Mouse (Mus musculus) lung, postnatal 36 days (tissue): ENCODE results near the gene Ppp2r2d.

ENCODE experiments used
- DNase-seq: peaks from one replicate; pipeline ENCODE4 v3.0.0; 2022; ENCODE audit warnings: mixed read lengths

Ppp2r2d gene

DNA sequence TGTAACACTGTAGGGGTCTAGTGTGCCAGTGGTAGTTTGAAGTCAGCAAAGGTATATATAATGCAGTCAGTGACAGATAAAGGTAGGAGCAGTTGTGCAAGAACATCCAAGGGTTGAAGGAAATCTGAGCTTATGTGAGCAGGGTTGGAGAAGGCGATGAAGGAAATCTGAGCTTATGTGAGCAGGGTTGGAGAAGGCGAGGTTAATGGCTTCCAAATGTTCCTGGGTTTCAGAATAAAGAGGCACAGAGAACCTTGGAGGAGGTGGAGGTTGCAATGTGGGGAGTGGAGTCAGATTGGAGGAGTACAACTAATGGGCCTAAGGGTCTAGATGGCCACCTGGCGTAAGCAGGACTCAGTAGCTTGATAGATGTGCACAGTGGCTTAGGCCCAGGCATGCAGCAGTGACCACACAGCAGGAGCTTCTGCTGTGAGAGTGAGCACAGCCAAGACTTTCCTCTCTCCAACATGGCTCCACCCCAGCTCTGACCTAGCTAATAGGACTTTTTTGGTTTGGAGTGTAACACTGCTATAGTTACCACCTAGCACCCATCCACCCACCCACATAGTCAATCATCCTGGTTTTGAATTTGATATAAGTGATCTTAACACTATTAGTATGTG, 18.2 kb downstream of the Ppp2r2d start:
- DNase-seq, result no peak

DNA sequence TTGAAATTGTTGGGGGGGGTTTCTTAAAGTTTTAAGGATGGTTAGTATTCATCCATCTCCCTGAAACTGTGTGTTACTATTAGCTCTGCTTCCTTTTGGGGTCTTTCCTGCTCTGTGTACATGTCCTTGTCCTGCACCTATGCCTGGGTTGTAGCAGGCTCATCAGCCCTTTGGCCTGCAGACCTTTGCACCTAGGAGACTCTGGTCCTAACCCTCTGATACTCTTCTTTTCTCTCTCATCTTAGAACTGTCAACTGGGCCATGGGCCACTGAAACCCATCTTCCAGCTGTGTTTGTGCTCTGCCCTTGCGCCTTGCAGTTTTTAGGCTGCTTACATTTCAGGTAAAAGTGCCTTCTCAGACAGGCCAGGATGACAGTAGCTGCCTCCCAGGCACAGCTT, 18.9 kb downstream of the Ppp2r2d start:
- no peak for DNase-seq

DNA sequence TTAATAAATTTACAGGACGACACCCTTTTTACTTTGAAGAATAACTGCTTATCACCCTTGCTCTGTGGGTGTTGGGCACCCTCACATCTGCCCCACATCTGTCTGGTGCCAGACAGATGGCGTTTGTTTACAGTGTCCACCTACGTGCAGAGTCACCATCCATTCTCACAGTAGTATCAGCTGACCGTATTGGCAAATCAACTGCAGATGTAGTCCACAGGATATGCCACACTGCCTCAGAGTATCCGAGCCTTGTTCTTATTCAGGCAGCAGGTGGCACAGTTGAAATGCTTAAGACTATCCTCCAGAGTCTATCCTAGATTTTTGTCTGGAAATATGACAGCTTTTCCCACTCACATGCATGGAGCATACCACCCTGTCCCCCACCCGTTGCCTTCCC, 21.4 kb downstream of the Ppp2r2d start:
- no peak for DNase-seq

DNA sequence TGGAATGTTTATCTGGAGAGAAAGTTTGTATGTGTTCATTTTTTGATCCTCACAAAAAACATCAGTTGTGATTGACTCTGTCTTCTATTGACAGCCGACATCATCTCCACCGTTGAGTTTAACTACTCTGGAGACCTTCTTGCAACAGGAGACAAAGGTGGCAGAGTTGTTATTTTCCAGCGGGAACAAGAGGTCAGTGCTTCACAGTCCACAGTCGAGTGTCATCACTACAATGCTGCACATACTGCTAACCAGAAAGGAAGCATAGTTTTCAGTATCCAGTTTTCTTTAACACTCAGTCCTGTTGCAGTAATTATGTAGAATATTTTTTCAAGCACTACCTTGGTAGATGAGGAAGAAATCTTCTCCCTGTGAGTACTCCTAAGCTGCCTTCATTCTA, 22.4 kb downstream of the Ppp2r2d start:
- no peak for DNase-seq

DNA sequence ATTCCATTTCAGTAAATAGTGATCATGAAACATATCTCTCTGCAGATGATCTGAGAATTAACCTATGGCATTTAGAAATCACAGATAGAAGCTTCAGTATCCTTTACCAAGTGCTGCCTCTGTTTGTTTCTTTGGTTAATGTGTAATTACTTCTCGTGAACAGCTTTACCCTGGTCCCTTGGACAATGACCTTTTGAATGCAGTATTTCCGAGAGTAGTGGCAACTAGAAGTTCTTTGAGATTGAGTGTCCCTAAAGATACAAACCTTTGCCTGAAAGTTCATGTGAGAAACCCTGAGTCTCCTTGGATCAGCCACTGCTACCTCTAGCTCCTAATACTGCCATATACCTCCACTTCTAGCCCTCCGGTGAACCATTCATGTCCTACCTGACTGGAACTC, 27.1 kb downstream of the Ppp2r2d start:
- DNase-seq, result no peak

DNA sequence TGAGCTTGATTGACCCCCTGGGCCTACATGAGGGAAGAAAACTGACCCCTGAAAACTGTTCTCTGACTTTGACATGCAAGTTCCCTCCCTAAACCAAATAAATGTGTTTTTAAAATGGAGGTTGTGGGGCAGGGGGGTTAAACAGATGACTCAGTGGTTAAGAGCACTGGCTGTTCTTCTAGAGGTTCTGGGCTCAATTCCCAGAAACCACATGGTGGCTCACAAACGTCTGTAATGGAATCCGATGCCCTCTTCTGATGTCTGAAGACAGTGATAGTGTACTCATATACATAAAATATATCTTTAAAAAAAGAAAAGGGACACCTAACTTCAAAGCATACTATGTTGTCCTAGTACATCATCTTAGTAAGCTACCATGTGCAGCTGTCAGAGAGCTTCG, 29.2 kb downstream of the Ppp2r2d start:
- DNase-seq, result no peak

DNA sequence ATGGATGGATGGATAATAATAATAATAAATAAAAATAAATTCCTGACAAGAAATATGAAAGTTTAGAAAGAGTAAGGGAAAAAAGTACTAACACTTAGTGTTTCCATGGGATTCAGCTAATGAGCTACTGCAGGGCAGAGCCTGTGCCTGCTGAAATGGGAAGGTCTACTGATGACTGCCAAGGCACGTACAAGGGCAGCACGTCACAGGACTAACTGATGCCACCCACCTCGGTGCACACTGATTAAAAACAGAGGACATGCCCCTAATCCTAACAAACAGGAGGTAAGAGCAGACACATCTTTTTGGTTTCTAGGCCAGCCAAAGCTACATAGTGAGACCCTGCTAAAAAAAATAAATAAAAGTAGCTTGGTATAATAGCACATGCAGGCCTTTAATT, 37.8 kb downstream of the Ppp2r2d start:
- no peak for DNase-seq

DNA sequence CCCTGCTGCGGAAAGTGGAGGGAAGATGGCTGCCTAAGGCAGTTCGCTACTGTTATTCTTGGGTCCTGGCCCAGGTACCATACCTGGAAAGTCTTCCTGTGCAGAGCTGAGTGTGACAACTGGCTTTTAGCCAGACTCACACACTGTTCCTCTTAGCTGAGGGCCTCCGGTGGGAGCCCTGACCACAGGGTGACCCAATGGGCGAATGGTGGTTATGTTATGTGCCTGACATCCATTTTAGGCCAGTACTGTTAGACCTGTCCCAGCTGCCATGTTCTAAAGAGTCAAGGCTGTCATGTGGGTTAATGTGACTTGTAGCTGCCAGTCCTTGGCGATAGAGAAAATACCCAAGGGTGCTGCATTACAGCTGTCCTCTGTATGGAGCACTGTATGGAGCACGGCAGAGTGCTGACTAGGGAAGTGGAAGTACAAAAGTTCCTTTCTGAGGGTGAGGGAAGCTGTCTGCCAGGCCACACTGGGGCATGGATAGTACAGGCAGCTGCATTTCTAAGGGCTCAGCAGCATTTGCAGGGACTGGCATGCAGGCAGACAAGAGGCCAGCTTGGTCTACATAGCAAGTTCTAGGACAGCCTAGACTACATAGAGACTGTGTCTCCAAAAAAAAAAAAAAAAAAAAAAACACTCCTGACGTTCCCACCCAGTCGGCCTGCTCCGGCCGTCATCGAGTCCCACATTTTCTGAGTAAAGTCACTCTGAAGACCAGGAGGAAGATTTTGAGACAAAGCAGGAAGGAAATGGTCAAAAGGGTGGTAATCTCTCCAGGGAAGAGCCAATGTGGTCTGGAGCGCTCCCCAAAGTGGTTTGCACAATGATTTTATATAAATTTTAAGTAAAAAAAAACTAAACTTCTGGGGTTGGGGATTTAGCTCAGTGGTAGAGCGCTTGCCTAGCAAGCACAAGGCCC, 39.7 kb downstream of the Ppp2r2d start:
- no peak for DNase-seq

DNA sequence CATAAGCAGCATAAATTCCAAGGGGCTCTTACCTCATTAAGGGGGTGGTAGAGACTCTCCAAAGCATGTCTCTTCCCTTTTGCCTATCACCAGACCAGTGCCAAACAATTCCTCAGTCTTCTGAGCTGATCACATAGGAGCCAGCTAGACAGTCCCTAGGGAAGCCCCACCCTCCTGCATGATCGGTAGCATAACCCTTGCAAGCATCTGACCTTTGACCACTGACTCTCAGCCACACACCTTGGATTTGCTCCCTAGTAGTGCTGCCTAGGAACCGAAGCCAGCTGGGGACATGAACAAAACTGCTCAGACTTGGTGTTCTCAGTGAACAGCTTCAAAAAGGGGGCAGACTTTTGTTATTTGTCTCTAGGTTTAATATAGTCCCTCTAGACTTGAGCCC, 52.2 kb downstream of the Ppp2r2d start:
- no peak for DNase-seq

DNA sequence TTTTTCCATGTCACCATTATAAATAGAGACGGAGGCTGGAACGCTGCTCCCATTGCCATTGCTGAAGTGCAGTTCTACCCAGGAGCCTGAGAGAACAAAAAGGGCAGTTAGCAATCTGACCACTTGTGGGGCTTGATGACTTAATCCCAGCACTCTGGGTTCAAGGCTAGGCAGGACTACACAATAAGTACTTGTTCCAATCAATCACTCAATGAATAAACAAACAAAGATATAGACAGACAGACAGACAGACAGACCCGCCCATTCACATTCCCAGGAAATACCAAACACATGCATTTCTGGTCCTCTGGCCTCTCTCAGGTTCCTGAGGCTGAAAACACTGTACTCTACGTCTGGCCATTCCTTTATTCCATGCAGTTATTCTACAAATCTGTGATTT, 52.9 kb downstream of the Ppp2r2d start:
- DNase-seq, result no peak

DNA sequence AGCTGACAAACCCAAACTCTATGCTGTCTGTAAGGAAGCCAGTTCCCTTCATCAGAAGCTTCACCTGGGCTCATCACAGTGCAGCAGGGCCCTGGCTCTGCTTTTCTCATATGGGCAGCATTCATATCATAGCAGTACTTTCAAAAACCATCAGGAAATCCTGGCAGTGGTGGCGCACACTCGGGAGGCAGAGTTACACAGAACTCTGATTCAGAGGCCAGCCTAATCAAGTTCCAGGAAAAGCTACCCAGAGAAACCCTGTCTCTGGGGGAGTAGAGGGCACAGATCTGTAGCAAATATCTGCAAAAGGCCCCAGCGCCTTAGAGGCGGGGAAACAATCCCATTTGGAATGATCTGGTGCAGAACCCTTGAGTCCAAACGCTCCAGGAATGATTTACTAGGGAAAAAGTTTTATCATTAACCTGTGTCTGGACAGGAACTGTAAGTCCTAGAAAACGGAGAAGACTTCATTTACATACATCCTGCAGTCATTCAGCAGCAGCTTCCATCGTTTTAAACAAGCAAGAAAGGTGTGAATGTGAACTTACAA, 58.1 kb downstream of the Ppp2r2d start:
- no peak for DNase-seq

DNA sequence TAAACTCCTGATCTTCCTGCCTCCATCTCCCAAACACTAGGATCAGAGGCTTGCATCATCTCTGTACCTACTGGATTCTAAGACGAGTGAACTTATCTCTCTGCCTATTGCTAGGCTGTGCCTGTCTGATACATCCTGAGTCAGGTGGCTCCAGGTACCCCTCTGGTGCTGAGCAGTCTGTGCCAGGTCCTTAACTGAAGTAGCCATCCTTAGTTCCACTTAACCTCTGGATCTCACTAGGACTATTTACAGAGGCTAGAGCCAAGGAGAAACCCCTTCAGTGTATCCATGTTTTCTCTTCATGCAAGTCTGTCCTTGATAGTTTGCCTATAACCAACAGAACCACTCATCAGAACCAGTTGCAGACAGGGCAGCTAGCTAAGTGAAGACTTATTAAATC, 60.6 kb downstream of the Ppp2r2d start:
- DNase-seq, result peak; percentile 59

DNA sequence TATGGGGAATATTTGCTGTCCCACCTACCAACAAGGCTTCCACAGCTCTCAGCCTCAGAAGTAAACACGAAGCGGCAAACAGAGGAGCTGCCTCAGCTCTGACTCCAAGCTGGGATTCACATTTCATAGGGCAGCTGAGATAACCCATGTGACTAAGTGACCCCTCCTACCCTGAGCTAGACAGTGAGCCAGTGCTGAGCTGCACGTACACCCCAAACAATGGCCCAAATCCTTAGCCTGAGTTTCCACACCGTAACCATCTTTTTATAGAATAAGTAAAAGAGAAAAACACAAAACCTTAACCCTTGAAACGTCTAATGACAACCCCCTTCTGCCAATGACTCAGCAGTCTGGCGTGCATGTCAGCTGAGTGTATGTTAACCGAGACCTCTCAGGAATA, 61.2 kb downstream of the Ppp2r2d start:
- peak; percentile 75 for DNase-seq

DNA sequence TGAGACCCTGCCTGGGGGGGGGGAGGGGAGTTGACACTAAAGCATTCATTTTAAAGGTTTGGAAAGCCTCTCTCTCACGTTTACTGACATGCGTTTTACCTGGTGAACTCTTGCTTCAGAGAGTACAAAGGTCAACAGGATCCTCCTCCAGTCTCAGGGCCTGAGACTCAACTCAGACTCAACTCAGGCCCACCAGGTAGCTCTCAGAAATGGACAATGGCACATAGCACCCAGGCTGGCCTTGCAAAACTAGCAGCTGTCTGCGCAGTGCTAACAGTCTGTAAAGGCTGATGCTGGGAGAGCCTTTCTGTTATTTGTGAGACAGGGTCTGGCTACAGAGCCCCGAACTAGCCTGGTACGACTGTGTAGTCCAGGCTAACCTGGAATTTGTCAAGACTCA, 62.1 kb downstream of the Ppp2r2d start:
- no peak for DNase-seq

DNA sequence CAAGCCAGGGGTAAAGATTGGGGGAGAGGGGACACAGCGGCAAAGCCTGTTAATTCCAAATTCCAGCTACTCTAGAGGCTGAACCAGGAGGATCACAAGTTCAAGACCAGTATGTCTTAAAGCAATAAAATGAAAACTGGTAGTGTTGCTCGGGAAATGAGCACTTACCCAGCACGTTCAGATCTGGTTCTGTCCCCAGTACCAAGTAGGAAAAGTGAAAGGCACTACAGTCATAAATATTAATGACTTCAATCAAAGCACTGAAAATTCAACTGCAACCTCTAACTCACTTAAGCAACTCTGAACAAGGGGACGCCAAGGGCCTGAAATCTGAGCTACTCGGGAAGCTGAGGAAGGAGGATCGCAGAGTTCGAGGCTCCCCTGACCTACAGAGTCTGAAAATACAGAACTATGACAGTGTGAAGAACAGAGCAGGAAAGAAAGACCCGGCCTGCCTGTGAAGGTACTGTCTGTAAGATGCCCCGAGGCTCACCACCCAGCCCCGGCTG, 62.9 kb downstream of the Ppp2r2d start:
- DNase-seq, result no peak

DNA sequence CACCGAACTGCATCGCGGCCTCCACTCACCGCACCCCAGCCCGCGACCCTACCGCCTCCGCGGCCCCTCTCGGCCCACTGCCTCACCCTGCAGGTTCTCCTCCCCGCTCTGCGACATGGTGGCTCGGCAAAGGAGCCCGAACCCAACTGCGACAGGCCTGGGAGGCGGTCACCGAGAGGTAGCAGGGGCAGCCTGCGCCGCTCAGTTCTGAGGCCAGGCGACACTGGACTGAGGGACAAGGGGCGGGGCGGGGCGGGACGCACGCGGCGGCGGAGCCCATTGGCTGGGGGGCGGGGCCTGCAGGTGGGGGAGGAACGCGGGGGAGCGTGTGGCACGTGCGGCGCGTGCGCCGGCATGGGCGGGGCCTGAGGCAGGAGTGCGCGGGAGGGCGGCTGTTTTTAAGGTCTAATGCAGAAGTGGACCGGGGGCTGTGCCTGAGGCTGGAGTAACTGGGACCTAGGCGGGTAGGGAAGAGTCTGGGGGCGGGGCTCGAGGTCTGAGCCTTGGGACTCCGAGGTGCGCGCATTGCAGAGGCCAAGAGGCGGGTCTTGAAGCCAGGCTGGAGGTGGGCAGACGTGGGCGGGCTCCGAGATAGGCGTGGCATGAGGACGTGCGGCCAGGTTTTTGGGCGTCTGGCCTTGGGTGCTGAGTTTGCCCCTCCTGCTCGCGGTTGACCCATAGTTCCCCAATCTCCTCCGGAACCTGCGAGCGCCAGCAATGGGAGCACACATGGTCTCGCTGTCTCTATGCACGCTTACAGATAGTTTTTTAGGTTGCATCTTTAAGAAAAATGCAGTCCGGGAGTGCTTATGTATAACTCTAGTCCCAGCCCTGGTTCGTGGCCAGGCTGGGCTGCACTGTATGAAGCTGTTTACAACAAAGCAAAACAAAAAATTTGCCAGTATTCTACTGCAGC, 63.7 kb downstream of the Ppp2r2d start, which contains the start of gene Bnip3:
TSS of gene Bnip3 (minus strand) at position 243 of the 916 bp plus-strand sequence.
- DNase-seq, result peak; percentile 95

DNA sequence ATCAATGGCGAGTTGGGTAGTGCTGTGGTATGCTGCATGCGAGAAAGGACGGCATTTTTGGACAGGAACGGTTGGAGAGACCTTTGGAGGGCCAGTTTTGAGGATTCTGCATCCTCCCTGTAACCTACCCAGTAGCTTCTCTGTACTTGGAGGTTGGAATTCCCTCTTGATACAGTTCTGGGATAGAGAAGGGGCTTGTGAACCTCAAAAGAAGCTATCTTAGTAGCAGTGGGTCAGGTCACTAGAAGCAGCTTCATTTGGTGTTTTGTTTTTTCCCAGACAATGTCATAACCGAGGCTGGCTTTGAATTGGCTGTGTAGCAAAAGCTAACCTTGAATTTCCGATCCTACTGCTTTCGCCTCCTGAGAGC, 64.3 kb downstream of the Ppp2r2d start:
- DNase-seq, result no peak

DNA sequence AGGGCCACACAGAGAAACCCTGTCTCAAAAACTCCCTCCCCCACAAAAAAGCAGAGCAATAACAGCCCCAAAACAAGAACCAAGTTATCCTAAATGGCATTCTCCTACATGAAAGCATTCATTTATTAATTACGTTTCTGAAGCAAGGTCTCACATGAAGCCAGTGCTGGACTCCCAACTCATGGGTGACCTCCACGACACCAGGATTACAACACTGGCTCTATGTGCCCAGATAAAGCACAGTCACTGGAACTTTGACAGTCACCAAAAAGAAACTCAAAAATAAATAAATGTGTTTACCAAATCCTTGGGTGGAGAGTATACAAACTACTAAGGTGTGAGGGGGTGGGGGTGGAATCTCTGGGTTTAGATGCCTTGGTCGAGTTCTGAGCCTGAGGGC, 67.7 kb downstream of the Ppp2r2d start:
- DNase-seq, result no peak

DNA sequence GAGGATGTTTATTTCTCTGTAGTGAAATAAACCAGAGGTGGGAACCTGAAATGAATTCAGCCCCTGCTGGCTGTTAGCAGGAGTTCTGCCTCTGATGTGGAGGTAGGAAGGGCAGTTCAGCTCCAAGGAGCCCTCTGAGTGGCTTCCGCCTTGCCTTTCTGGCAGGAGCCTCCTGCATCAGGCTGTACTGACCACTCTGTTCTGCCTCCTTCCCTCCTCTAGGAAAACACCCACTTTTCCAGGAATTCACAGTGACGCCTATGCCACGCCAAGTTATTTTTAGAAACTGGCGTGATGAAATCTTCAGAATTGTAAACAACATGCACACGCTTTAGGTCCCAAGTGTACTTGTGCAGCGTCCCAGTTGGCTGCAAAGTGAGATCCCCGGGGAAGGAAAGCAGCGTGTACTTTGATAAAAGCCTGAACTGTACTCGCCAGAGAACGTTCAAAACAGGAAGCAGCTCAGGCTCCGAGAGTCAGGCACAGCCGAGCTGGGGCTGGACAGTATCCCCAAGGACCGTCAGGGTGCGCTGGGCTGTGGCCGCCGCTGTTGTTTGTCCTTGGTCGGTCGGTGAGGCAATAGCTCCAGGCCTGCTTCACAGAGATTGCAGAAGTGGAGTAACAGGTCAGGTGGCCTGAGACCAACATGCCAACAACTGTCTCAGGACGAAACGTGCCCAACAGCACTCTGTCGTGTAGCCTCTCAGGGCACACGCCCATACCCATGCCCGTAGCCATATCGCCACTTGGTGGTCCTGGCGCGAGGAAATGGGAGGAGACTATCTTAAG, 73.5 kb downstream of the Ppp2r2d start:
- DNase-seq, result peak; percentile 95

DNA sequence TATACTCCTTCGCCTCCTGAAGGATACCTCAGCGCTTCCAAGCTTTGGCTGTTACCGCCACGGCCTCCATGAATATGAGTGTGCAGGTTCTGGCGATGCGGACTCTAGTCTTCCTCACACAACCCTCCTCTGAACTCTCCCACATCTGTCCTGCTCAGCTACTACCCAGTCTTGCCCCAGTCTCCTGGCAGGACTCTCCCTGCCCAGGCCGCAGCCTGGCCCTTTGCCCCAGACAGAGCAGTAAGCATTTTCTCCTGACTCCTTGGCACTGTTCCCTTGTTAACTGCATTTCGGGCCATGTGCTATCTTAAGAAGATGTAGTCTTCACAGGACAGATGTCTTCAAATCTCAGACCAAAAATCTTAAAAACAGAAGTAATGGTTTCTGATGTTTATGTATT, 75.7 kb downstream of the Ppp2r2d start:
- DNase-seq, result no peak

DNA sequence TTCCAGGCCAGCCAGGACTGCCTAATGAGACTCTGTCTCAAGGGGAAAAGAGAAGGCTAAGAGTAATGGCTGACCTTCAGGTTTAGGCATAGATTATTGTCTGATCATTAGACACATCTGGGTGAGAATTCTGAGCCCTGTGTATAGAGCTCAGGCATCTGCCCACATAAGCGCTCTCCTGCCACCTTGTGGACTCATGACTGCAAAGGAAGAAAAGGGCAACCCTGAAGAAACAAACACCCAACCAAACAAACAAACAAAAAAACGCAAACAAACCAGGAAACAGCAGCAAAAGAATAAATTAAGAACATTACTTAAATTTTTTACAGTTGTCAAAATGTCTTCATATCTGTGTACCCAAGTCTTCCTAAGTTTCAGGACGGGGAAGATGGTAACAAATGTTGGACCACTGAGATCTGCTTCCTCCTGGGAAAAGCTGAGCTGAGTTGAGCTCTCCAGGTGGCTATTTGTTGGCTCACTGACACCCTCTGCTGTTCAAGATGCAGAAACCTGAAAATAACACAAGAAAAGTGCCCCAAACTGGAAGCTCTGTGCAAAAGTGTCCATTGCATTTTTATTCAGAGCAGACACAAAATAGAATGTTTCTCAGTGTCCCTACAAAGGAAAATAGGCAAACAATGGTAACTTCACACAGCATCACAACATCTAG, 78.0 kb downstream of the Ppp2r2d start:
- peak; percentile 75 for DNase-seq
